ENCODE assay signal across 8 mouse cellular contexts in the genomic region with DNA sequence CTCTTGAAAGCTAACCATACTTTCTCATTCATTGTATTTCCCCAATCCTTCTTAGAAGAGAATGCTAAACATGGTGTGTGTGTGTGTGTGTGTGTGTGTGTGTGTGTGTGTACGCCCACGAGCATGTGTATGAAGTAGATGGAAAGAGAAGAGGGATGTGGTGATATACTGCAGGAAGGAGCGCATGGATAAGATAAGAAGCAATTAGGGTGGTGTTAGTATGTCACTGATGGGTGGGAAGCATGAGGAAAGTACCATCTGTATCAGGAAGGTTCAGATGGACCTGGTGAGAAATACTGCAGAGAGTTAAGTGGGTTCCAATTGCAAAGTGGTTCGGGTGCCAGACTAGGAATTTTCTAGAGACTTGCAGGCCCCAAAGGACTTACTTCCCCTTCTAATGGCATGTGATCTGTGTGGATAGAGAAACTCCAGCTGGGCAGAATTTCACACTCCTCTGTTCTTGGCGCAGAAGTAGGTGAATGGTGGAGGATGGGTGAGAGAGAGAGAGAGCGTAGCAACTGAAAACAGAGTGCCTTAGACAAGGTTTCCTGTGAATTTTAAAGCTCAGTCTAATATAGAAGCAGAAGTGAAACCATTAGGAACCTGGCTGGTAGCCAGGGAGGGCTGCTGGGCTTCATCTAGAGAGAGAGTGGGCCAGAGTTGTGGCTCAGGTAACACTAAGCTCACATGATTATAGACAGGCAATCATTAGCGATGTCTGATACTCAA.
DNase-seq lines count a peak whose midpoint lies in the region; ATAC-seq and TF ChIP-seq lines count a peak whose summit lies in the region.

No protein-coding gene starts in this region.

- no peaks in the 10 kb centered on the region for H3K36me3 ChIP-seq in limb, embryonic 14.5 days (ENCODE audit: control insufficient read depth, insufficient read depth, low read length)
- no peaks in the 10 kb centered on the region for H3K36me3 ChIP-seq in spleen, adult 2 months (ENCODE audit: control insufficient read depth, insufficient read depth, low read length)

- TF ChIP-seq CTCF in spleen, adult 2 months (IDR thresholded peaks at IDR 0.05; ENCODE audit: extremely low read depth, insufficient read depth, insufficient read length, insufficient replicate concordance): no peak

- H3K4me3 ChIP-seq in limb, embryonic 14.5 days (replicated peaks; ENCODE audit: low read length): no peak overlapping the region
- no peak overlapping the region for H3K4me3 ChIP-seq in spleen, adult 2 months (ENCODE audit: extremely low read depth, insufficient read depth, insufficient read length)

- peaks cover 15% of the 10 kb centered on the region for H3K4me1 ChIP-seq in limb, embryonic 14.5 days (ENCODE audit: control insufficient read depth, insufficient read depth, low read length)
- peaks cover 2% of the 10 kb centered on the region; the same call in 1 of the 2 replicates for H3K4me1 ChIP-seq in spleen, adult 2 months (ENCODE audit: control insufficient read depth, insufficient read depth, insufficient read length)

- peak; percentile 37; the same call in 1 of the 2 replicates for ATAC-seq in limb, embryonic 14.5 days (ENCODE audit: low FRiP score, low read depth)

- H3K27me3 ChIP-seq in limb, embryonic 14.5 days (ENCODE audit: control insufficient read depth, insufficient read depth, low read length): no peaks in the 10 kb centered on the region
- H3K27me3 ChIP-seq in spleen, adult 2 months (ENCODE audit: control insufficient read depth, insufficient read depth, low read length): no peaks in the 10 kb centered on the region

- peak; percentile 13 for DNase-seq in layer of hippocampus, adult 11-12 months (ENCODE audit: low spot score)
- no peak for DNase-seq in layer of hippocampus, adult 9-10 months (ENCODE audit: low spot score)
- DNase-seq in frontal cortex, postnatal 36 days (ENCODE audit: low spot score in 2 of 2): peak; percentile 14 to 42
- peak; percentile 56 for DNase-seq in limb, embryonic 14.5 days (ENCODE audit: low spot score)
- DNase-seq in spleen, adult 2 months (ENCODE audit: low read depth in 1 of 2, low spot score in 2 of 2): peak; percentile 29 to 64
- DNase-seq in embryo, embryonic 10 days (ENCODE audit: low spot score): no peak
- DNase-seq in testis, postnatal 10 days (ENCODE audit: low spot score): no peak
- no peak for DNase-seq in adrenal gland, adult 8-10 months

- TF ChIP-seq POLR2A in limb, embryonic 14.5 days (IDR thresholded peaks at IDR 0.05; ENCODE audit: borderline replicate concordance, extremely low read depth, insufficient read depth, insufficient read length): no peak
- TF ChIP-seq POLR2A in spleen, adult 2 months (IDR thresholded peaks at IDR 0.05; ENCODE audit: low read depth, low read length): no peak

- H3K9ac ChIP-seq in limb, embryonic 14.5 days (ENCODE audit: low read depth, low read length, severe bottlenecking): no peak overlapping the region

- H3K4me2 ChIP-seq in limb, embryonic 14.5 days (replicated peaks; ENCODE audit: low read depth, low read length, severe bottlenecking): no peak overlapping the region

- H3K9me3 ChIP-seq in limb, embryonic 14.5 days (ENCODE audit: control insufficient read depth, low read length): no peaks in the 10 kb centered on the region

- H3K27ac ChIP-seq in limb, embryonic 14.5 days (replicated peaks; ENCODE audit: low read depth, low read length): no peak overlapping the region
- no peak overlapping the region for H3K27ac ChIP-seq in spleen, adult 2 months (ENCODE audit: insufficient read depth, low read length)

- WGBS in limb, embryonic 14.5 days: 57% methylated on average over 7 of the region's 7 CpGs
- 35% methylated on average over 7 of the region's 7 CpGs for WGBS in spleen, adult 2 months

Comparison
In these comparisons a context has a peak if more than half of its experiments do, and no peak if none do; other contexts are left out.
1. DNase-seq: peak in layer of hippocampus, adult 11-12 months (single experiment), frontal cortex, postnatal 36 days (2 of 2), limb, embryonic 14.5 days (single experiment) and spleen, adult 2 months (2 of 2); none in layer of hippocampus, adult 9-10 months (single experiment), embryo, embryonic 10 days (single experiment), testis, postnatal 10 days (single experiment) and adrenal gland, adult 8-10 months (single experiment).